Mouse (Mus musculus) hindbrain, embryonic 14.5 days (tissue): ENCODE data around the gene Atp5d. TPM values are rescaled to one million over a fixed set of nuclear protein-coding genes. Genes with fewer than 3 reads are reported as not detected.

ENCODE experiments used
- ATAC-seq: fragments of 200-750 bp; cut with Nextera tagmentation; 2 replicates; pipeline ENCODE4 v1.8.0; 2017; ENCODE audit warnings: moderate number of reproducible peaks, mild to moderate bottlenecking, moderate TSS enrichment, moderate library complexity; ENCODE audit not compliant: low FRiP score
- DNase-seq: peaks from one replicate; pipeline ENCODE4 v3.0.0-alpha.2; 2015; ENCODE audit warnings: low spot score
- H3K27ac ChIP-seq: fragments of 300-500 bp; sonication (generic); 2 replicates; pipeline ENCODE4 v1.5.1; 2014; ENCODE audit warnings: mild to moderate bottlenecking, moderate library complexity
- H3K27me3 ChIP-seq: fragments of 300-500 bp; sonication (generic); 2 replicates; pipeline ENCODE4 v1.6.1; 2014; ENCODE audit warnings: mild to moderate bottlenecking, low read length, mixed read lengths; ENCODE audit not compliant: control insufficient read depth, insufficient read depth
- H3K36me3 ChIP-seq: fragments of 300-500 bp; sonication (generic); replicated peaks from 2 replicates; pipeline ENCODE4 v1.6.1; 2014; ENCODE audit not compliant: control insufficient read depth, insufficient read depth
- H3K4me1 ChIP-seq: fragments of 300-500 bp; sonication (generic); replicated peaks from 2 replicates; pipeline ENCODE4 v1.6.1; 2014; ENCODE audit warnings: antibody characterized with exemption, low read length, mixed read lengths; ENCODE audit not compliant: control insufficient read depth, insufficient read depth
- H3K4me2 ChIP-seq: fragments of 300-500 bp; sonication (generic); replicated peaks from 2 replicates; pipeline ENCODE4 v1.6.1; 2014; ENCODE audit warnings: mild to moderate bottlenecking, moderate library complexity
- H3K4me3 ChIP-seq: fragments of 300-500 bp; sonication (generic); replicated peaks from 2 replicates; pipeline ENCODE4 v1.5.1; 2014; ENCODE audit warnings: mild to moderate bottlenecking, low read length
- H3K9ac ChIP-seq: fragments of 300-500 bp; sonication (generic); 2 replicates; pipeline ENCODE4 v1.6.1; 2014
- H3K9me3 ChIP-seq: fragments of 300-500 bp; sonication (generic); 2 replicates; pipeline ENCODE4 v1.6.1; 2016; ENCODE audit warnings: low read length; ENCODE audit not compliant: control insufficient read depth
- WGBS: fragments of 180-500 bp; shearing (Covaris S2); extraction: QIAGEN DNeasy Blood & Tissue Kit; methylation state at CpG from one replicate; pipeline ENCODE4 v1.1.7; 2014; 5-methylcytosine and 5-hydroxymethylcytosine counted together
- polyA plus RNA-seq: library from polyadenylated mRNA; unstranded; fragments of >200 nt; fragmentation: Nextera tagmentation; extraction: Ambion mirVana; gene quantifications from 2 replicates; pipeline ENCODE4 v1.2.1, GENCODE M21; 2014

Atp5d gene
- polyA plus RNA-seq, 1 experiment from 2014 or later: 505 TPM

GRCm38 (mm10) chr10:80172527-80173292, 34.3 kb downstream of the Atp5d start, which contains the start of gene 1600002K03Rik:
Gene 1600002K03Rik, plus strand, starts transcription at chr10:80172944.
- peaks cover 29% of the 10 kb centered on the region for H3K4me1 ChIP-seq
- peak; percentile 90 for DNase-seq
- peak within 1 kb of the TSS; percentile 54 for H3K9ac ChIP-seq
- WGBS: 5% methylated on average over 34 of the region's 35 CpGs
- peak within 1 kb of the TSS; percentile 87 for H3K27ac ChIP-seq
- peak; percentile 79 for ATAC-seq
- H3K4me2 ChIP-seq: peak within 1 kb of the TSS; percentile 55
- peaks cover 30% of the 10 kb centered on the region for H3K36me3 ChIP-seq
- no peaks in the 10 kb centered on the region for H3K27me3 ChIP-seq
- no peaks in the 10 kb centered on the region for H3K9me3 ChIP-seq
- peak within 1 kb of the TSS; percentile 46 for H3K4me3 ChIP-seq

- no peak for DNase-seq
- peak overlapping the region; percentile 87 for H3K27ac ChIP-seq
- H3K9ac ChIP-seq: peak overlapping the region; percentile 54
- no peaks in the 10 kb centered on the region for H3K27me3 ChIP-seq
- H3K4me1 ChIP-seq: peaks cover 29% of the 10 kb centered on the region
- 15% methylated on average over 11 of the region's 11 CpGs for WGBS
- peaks cover 30% of the 10 kb centered on the region for H3K36me3 ChIP-seq
- ATAC-seq: no peak
- peak overlapping the region; percentile 55 for H3K4me2 ChIP-seq
- H3K4me3 ChIP-seq: peak overlapping the region; percentile 46
- no peaks in the 10 kb centered on the region for H3K9me3 ChIP-seq
Measured at GRCm38 (mm10) chr10:80173358-80173757, 34.9 kb downstream of the Atp5d start.

GRCm38 (mm10) chr10:80173955-80174640, 35.7 kb downstream of the Atp5d start:
- 0 out of 2 replicates have a peak overlapping the region, but pooled peaks have one; percentile 54 for H3K9ac ChIP-seq
- no peak for DNase-seq
- H3K36me3 ChIP-seq: peaks cover 30% of the 10 kb centered on the region
- WGBS: 88% methylated on average over 10 of the region's 10 CpGs
- peaks cover 21% of the 10 kb centered on the region for H3K4me1 ChIP-seq
- no peak overlapping the region for H3K4me3 ChIP-seq
- H3K4me2 ChIP-seq: no peak overlapping the region
- ATAC-seq: no peak
- no peaks in the 10 kb centered on the region for H3K27me3 ChIP-seq
- H3K27ac ChIP-seq: 0 out of 2 replicates have a peak overlapping the region, but pooled peaks have one; percentile 16
- H3K9me3 ChIP-seq: no peaks in the 10 kb centered on the region

- Histone ChIP-seq H3K27ac (no peak overlapping the region), H3K4me2 (no peak overlapping the region), H3K27me3 (no peaks in the 10 kb centered on the region), H3K36me3 (peaks cover 27% of the 10 kb centered on the region), H3K9me3 (no peaks in the 10 kb centered on the region), H3K9ac (no peak overlapping the region), H3K4me3 (no peak overlapping the region), H3K4me1 (peaks cover 15% of the 10 kb centered on the region)
- ATAC-seq (no peak), DNase-seq (no peak)
- 47% methylated on average over 2 of the region's 2 CpGs for WGBS
Measured at GRCm38 (mm10) chr10:80174705-80175104, 36.3 kb downstream of the Atp5d start.

GRCm38 (mm10) chr10:80175536-80176269, 37.3 kb downstream of the Atp5d start:
- 20% methylated on average over 4 of the region's 4 CpGs for WGBS
- 0 out of 2 replicates have a peak overlapping the region, but pooled peaks have one; percentile 20 for H3K9ac ChIP-seq
- peak; percentile 68 for DNase-seq

GRCm38 (mm10) chr10:80176270-80176834, 37.9 kb downstream of the Atp5d start:
- H3K9ac ChIP-seq: 0 out of 2 replicates have a peak overlapping the region, but pooled peaks have one; percentile 20
- 0 out of 2 replicates have a peak overlapping the region, but pooled peaks have one; percentile 32 for H3K27ac ChIP-seq
- H3K27me3 ChIP-seq: no peaks in the 10 kb centered on the region
- no peak overlapping the region for H3K4me3 ChIP-seq
- WGBS: 73% methylated on average over 5 of the region's 5 CpGs
- H3K4me2 ChIP-seq: no peak overlapping the region
- DNase-seq: no peak
- H3K4me1 ChIP-seq: peaks cover 27% of the 10 kb centered on the region
- ATAC-seq: no peak
- peaks cover 11% of the 10 kb centered on the region for H3K36me3 ChIP-seq
- H3K9me3 ChIP-seq: no peaks in the 10 kb centered on the region

More at GRCm38 (mm10) chr10:80175536-80176269, 37.3 kb downstream of the Atp5d start:
- no peaks in the 10 kb centered on the region for H3K9me3 ChIP-seq
- 0 out of 2 replicates have a peak overlapping the region, but pooled peaks have one; percentile 5 for H3K4me2 ChIP-seq
- H3K27ac ChIP-seq: no peak overlapping the region
- ATAC-seq: 0 out of 2 replicates have a peak, but pooled peaks have one; percentile 15
- H3K27me3 ChIP-seq: no peaks in the 10 kb centered on the region
- H3K4me3 ChIP-seq: no peak overlapping the region
- H3K36me3 ChIP-seq: peaks cover 17% of the 10 kb centered on the region
- peaks cover 21% of the 10 kb centered on the region for H3K4me1 ChIP-seq

GRCm38 (mm10) chr10:80177441-80178279, 39.2 kb downstream of the Atp5d start:
- H3K9me3 ChIP-seq: no peaks in the 10 kb centered on the region
- WGBS: 47% methylated on average over 7 of the region's 7 CpGs
- H3K4me2 ChIP-seq: no peak overlapping the region
- no peaks in the 10 kb centered on the region for H3K27me3 ChIP-seq
- peaks cover 27% of the 10 kb centered on the region for H3K4me1 ChIP-seq
- no peak overlapping the region for H3K9ac ChIP-seq
- H3K36me3 ChIP-seq: no peaks in the 10 kb centered on the region
- no peak overlapping the region for H3K27ac ChIP-seq
- DNase-seq (no peak), ATAC-seq (no peak)
- no peak overlapping the region for H3K4me3 ChIP-seq
